Mouse (Mus musculus) ES-Bruce4 (cell line): ENCODE data around the gene Rufy2.

Source experiments
- CTCF ChIP-seq: IDR thresholded peaks from one replicate; pipeline ENCODE4 v1.8.1; 2011; ENCODE audit warnings: low read depth, low read length
- POLR2A ChIP-seq: IDR thresholded peaks from one replicate; pipeline ENCODE4 v1.8.1; 2011; ENCODE audit warnings: low read length; ENCODE audit not compliant: insufficient read depth

DNA sequence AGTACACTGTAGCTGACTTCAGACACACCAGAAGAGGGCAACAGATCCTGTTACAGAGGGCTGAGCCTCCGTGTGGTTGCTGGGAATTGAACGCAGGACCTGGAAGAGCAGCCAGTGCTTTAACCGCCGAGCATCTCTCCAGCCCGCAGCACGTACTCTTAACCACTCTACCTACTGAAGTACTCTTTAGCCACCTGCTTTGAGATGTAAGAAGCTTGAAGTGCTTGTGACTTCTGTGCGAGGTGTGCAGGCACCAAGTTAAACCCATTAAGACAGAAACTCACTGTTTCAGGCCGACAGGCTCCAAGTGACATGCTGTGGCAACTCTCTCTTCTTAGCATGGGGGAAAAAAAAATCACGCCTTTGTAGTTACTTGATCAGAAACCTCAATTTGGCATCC, 34.1 kb downstream of the Rufy2 start:
- no peak for TF ChIP-seq POLR2A
- no peak for TF ChIP-seq CTCF
